Mouse (Mus musculus): ENCODE measurements around the gene Slc17a4. TPM values are rescaled to one million over a fixed set of nuclear protein-coding genes. Genes with fewer than 3 reads are reported as not detected.

Gene Slc17a4
- 62.2 TPM for polyA plus RNA-seq (2014; fragmentation: Illumina TruSeq; extraction: RNeasy Lipid Tissue Mini Kit (QIAGEN cat#74804); ENCODE audit: low read depth, low replicate concordance)

DNA sequence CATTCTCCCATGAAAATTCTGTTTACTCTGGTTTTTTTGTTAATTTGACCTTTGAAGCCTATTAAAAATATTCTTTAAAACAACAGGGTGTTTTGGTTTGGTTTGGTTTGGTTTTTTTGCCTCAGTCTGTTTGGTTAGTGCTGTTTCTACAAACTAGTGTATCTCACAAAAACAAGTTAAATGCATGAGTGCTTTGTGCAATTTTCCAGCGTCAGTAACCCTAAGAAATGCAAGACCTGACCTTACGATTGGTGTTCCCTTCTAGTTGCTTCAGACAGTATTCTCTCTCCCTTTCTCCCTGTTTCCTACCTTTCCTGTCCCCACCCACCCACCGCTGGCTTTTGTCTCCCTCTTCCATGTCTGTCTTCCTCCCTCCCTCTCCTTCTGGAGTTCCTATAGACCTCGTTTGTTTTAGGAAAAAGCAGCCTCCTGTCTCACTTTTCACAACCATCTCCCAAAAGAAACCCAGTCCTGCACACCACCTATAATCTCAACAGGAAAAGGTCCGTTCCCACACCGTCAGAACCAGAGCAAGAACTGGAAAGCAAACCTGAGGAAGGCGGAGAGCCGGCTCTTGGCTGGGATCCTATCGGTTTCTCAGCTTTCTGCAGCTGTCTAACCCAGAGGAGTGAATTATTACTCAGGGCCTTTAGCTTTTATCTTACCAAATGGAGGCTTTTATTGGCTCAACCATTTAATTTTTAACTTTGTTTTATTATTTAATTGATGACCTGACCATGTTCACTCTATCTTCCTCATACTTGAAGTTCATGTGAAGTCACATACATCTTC is at the start of gene Slc17a4:
Slc17a4 (minus strand) TSS at position 634 of the 792 bp plus-strand sequence.

GRCm38 (mm10) chr13:23934211-23934520 is 19.4 kb upstream of the Slc17a4 start, which contains the start of gene Hist1h2aa:
TSS of gene Hist1h2aa (plus strand) at chr13:23934462.

DNA sequence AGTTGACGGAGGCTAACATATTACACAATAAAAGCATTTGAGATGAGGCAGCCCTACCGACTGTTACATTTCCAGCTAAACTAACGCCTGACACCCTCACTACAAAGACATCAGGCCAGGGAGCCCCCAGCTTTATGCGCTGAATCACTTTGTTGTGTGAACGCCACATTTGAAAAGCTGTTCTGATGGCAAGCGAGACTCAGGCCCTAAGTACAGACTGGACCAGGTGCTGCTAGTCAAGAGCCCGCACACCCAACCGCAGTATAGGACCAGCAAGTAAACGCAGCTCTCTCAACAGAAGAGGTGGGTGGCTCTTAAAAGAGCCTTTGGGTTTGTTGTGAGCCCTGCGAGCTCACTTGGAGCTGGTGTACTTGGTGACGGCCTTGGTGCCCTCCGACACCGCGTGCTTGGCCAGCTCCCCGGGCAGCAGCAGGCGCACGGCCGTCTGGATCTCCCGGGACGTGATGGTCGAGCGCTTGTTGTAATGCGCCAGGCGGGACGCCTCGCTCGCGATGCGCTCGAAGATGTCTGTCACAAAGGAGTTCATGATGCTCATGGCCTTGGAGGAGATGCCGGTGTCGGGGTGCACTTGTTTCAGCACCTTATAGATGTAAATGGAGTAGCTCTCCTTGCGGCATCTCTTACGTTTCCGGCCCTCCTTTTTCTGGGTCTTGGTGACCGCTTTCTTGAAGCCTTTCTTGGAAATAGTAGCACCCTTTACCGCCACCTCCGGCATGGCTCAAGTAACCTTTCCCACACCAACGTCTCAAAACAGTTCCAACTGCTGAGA is 18.8 kb upstream of the Slc17a4 start, which contains the start of gene Hist1h2ba:
Hist1h2ba (minus strand) TSS at position 736 of the 790 bp plus-strand sequence.

GRCm38 (mm10) chr13:23867405-23867804 is 47.4 kb downstream of the Slc17a4 start, which contains the start of gene Slc17a1:
TSS of gene Slc17a1 (plus strand) at chr13:23867750.

Other genes with a start within 250 kb of the Slc17a4 start
- 0.56 TPM for gene Hist1h2ac, start 231.1 kb downstream of the Slc17a4 start, polyA plus RNA-seq (2014; fragmentation: Illumina TruSeq; extraction: RNeasy Lipid Tissue Mini Kit (QIAGEN cat#74804); ENCODE audit: low read depth, low replicate concordance)
- 195 TPM for gene Hist1h2bc, start 230.8 kb downstream of the Slc17a4 start, polyA plus RNA-seq (2014; fragmentation: Illumina TruSeq; extraction: RNeasy Lipid Tissue Mini Kit (QIAGEN cat#74804); ENCODE audit: low read depth, low replicate concordance)
- not detected for gene Hist1h1t, start 219.2 kb downstream of the Slc17a4 start, polyA plus RNA-seq (2014; fragmentation: Illumina TruSeq; extraction: RNeasy Lipid Tissue Mini Kit (QIAGEN cat#74804); ENCODE audit: low read depth, low replicate concordance)
- gene Hist1h4c, start 216.6 kb downstream of the Slc17a4 start, polyA plus RNA-seq (2014; fragmentation: Illumina TruSeq; extraction: RNeasy Lipid Tissue Mini Kit (QIAGEN cat#74804); ENCODE audit: low read depth, low replicate concordance): 0.72 TPM
- 40.9 TPM for gene Hfe, start 204.2 kb downstream of the Slc17a4 start, polyA plus RNA-seq (2014; fragmentation: Illumina TruSeq; extraction: RNeasy Lipid Tissue Mini Kit (QIAGEN cat#74804); ENCODE audit: low read depth, low replicate concordance)
- 9.8 TPM for gene Hist1h1c, start 176.2 kb downstream of the Slc17a4 start, polyA plus RNA-seq (2014; fragmentation: Illumina TruSeq; extraction: RNeasy Lipid Tissue Mini Kit (QIAGEN cat#74804); ENCODE audit: low read depth, low replicate concordance)
- gene Hist1h3c, start 169.4 kb downstream of the Slc17a4 start, polyA plus RNA-seq (2014; fragmentation: Illumina TruSeq; extraction: RNeasy Lipid Tissue Mini Kit (QIAGEN cat#74804); ENCODE audit: low read depth, low replicate concordance): not detected
- gene Hist1h2bb, start 168.3 kb downstream of the Slc17a4 start, polyA plus RNA-seq (2014; fragmentation: Illumina TruSeq; extraction: RNeasy Lipid Tissue Mini Kit (QIAGEN cat#74804); ENCODE audit: low read depth, low replicate concordance): not detected
- gene Hist1h2ab, start 163.9 kb downstream of the Slc17a4 start, polyA plus RNA-seq (2014; fragmentation: Illumina TruSeq; extraction: RNeasy Lipid Tissue Mini Kit (QIAGEN cat#74804); ENCODE audit: low read depth, low replicate concordance): not detected
- gene Hist1h3b, start 162.7 kb downstream of the Slc17a4 start, polyA plus RNA-seq (2014; fragmentation: Illumina TruSeq; extraction: RNeasy Lipid Tissue Mini Kit (QIAGEN cat#74804); ENCODE audit: low read depth, low replicate concordance): not detected
- not detected for gene Hist1h4b, start 158.0 kb downstream of the Slc17a4 start, polyA plus RNA-seq (2014; fragmentation: Illumina TruSeq; extraction: RNeasy Lipid Tissue Mini Kit (QIAGEN cat#74804); ENCODE audit: low read depth, low replicate concordance)
- gene Hist1h4a, start 153.8 kb downstream of the Slc17a4 start, polyA plus RNA-seq (2014; fragmentation: Illumina TruSeq; extraction: RNeasy Lipid Tissue Mini Kit (QIAGEN cat#74804); ENCODE audit: low read depth, low replicate concordance): not detected
- not detected for gene Hist1h3a, start 152.6 kb downstream of the Slc17a4 start, polyA plus RNA-seq (2014; fragmentation: Illumina TruSeq; extraction: RNeasy Lipid Tissue Mini Kit (QIAGEN cat#74804); ENCODE audit: low read depth, low replicate concordance)
- gene Hist1h1a, start 151.3 kb downstream of the Slc17a4 start, polyA plus RNA-seq (2014; fragmentation: Illumina TruSeq; extraction: RNeasy Lipid Tissue Mini Kit (QIAGEN cat#74804); ENCODE audit: low read depth, low replicate concordance): not detected
- gene Trim38, start 145.1 kb downstream of the Slc17a4 start, polyA plus RNA-seq (2014; fragmentation: Illumina TruSeq; extraction: RNeasy Lipid Tissue Mini Kit (QIAGEN cat#74804); ENCODE audit: low read depth, low replicate concordance): not detected
- gene Slc17a2, start 108.0 kb downstream of the Slc17a4 start, polyA plus RNA-seq (2014; fragmentation: Illumina TruSeq; extraction: RNeasy Lipid Tissue Mini Kit (QIAGEN cat#74804); ENCODE audit: low read depth, low replicate concordance): 190 TPM
- gene Slc17a3, start 75.6 kb downstream of the Slc17a4 start, polyA plus RNA-seq (2014; fragmentation: Illumina TruSeq; extraction: RNeasy Lipid Tissue Mini Kit (QIAGEN cat#74804); ENCODE audit: low read depth, low replicate concordance): 119 TPM
- gene Slc17a1, start 47.3 kb downstream of the Slc17a4 start, polyA plus RNA-seq (2014; fragmentation: Illumina TruSeq; extraction: RNeasy Lipid Tissue Mini Kit (QIAGEN cat#74804); ENCODE audit: low read depth, low replicate concordance): 23.6 TPM
- gene Hist1h2ba, start 19.1 kb upstream of the Slc17a4 start, polyA plus RNA-seq (2014; fragmentation: Illumina TruSeq; extraction: RNeasy Lipid Tissue Mini Kit (QIAGEN cat#74804); ENCODE audit: low read depth, low replicate concordance): not detected
- gene Hist1h2aa, start 19.5 kb upstream of the Slc17a4 start, polyA plus RNA-seq (2014; fragmentation: Illumina TruSeq; extraction: RNeasy Lipid Tissue Mini Kit (QIAGEN cat#74804); ENCODE audit: low read depth, low replicate concordance): not detected
- not detected for gene Scgn, start 76.2 kb upstream of the Slc17a4 start, polyA plus RNA-seq (2014; fragmentation: Illumina TruSeq; extraction: RNeasy Lipid Tissue Mini Kit (QIAGEN cat#74804); ENCODE audit: low read depth, low replicate concordance)